Mouse (Mus musculus) cortical plate, adult 2 months (tissue): Measurements from ENCODE around the gene Pex14.

Experiments used
- CTCF ChIP-seq: fragments of 200-500 bp; IDR thresholded peaks from 2 replicates; pipeline ENCODE4 v1.5.1; 2011; ENCODE audit warnings: mild to moderate bottlenecking, control low read depth, low read length; ENCODE audit not compliant: insufficient read depth; ENCODE audit errors: extremely low read depth
- POLR2A ChIP-seq: fragments of 200-500 bp; IDR thresholded peaks from 2 replicates; pipeline ENCODE4 v1.6.1; 2011; ENCODE audit warnings: mild to moderate bottlenecking, low read length, control low read depth; ENCODE audit not compliant: insufficient read depth; ENCODE audit errors: extremely low read depth

GRCm38 (mm10) chr4:148915849-148916248 is 183.8 kb downstream of the Pex14 start:
- TF ChIP-seq CTCF (no peak), POLR2A (no peak)
